Mouse (Mus musculus) bone marrow, adult 2 months (tissue): ENCODE data around the gene Rpl21.

Source experiments
- CTCF ChIP-seq: fragments of 200-500 bp; IDR thresholded peaks from 2 replicates; pipeline ENCODE4 v1.5.1; 2011; ENCODE audit warnings: low read length, control low read depth; ENCODE audit not compliant: control insufficient read depth, insufficient read depth
- POLR2A ChIP-seq: fragments of 200-500 bp; IDR thresholded peaks from 2 replicates; pipeline ENCODE4 v1.6.1; 2011; ENCODE audit warnings: low read depth, mild to moderate bottlenecking, control low read depth, low read length, borderline replicate concordance; ENCODE audit not compliant: control insufficient read depth

DNA sequence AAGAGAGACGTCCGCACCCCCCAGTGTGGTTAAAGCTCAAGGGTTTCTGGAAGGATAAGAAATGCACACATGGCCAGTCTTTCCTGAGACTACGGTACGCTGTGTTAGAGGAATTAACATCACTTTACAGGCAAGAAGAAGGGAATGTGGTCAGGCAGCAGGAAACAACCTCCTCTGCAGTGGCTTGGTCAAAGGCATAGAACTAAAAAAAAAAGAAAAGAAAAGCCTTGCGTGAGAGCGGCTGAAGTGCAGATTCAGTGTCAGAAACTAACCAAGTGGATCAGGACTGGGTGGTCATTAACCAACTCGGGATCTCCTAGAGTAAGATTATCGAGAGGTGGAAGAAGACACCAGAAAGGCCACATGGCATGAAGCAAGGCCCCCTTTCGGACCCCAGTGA, 43.3 kb upstream of the Rpl21 start:
- TF ChIP-seq CTCF: no peak
- no peak for TF ChIP-seq POLR2A
